Mouse (Mus musculus): Measurements from ENCODE around the gene Olfr492. TPM values are rescaled to one million over a fixed set of nuclear protein-coding genes. Genes with fewer than 3 reads are reported as not detected.

The Olfr492 gene
- not detected for total RNA-seq (2021)
- long read RNA-seq, experiment 1, result 0 reads
- long read RNA-seq, experiment 2, result 0 reads

GRCm38 (mm10) chr7:108323574-108323973, at the start of gene Olfr492:
Gene Olfr492 (minus strand): TSS chr7:108323674.
- no peak for DNase-seq
- intact Hi-C loops (cut with DNase I; ENCODE audit: low total_unique reads), result no loop called here

- no peak for DNase-seq
- intact Hi-C loops (cut with DNase I; ENCODE audit: low total_unique reads), result no loop called here
Measured at GRCm38 (mm10) chr7:108365035-108365434, 41.6 kb upstream of the Olfr492 start, which contains the start of gene Olfr494. Gene Olfr494 (plus strand): TSS chr7:108365335.

- no peak for DNase-seq
- intact Hi-C loops (cut with DNase I; ENCODE audit: low total_unique reads), result no loop called here
Measured at GRCm38 (mm10) chr7:108346879-108347278, 23.4 kb upstream of the Olfr492 start, which contains the start of gene Olfr493. Gene Olfr493 (minus strand): TSS chr7:108346979.

GRCm38 (mm10) chr7:108313151-108313550, 10.3 kb downstream of the Olfr492 start, which contains the start of gene Olfr491:
Gene Olfr491 (plus strand): TSS chr7:108313451.
- no peak for DNase-seq
- intact Hi-C loops (cut with DNase I; ENCODE audit: low total_unique reads), result no loop called here

- intact Hi-C loops (cut with DNase I; ENCODE audit: low total_unique reads), result no loop called here
- DNase-seq, result no peak
Measured at GRCm38 (mm10) chr7:108288834-108289233, 34.6 kb downstream of the Olfr492 start, which contains the start of gene Olfr490. Gene Olfr490 (minus strand): TSS chr7:108288934.

Other genes with a start within 250 kb of the Olfr492 start
- gene Olfr481, start 243.8 kb downstream of the Olfr492 start, total RNA-seq (2021), result not detected
- gene Olfr482, start 226.1 kb downstream of the Olfr492 start, total RNA-seq (2021), result 1 to 10 TPM in 1 of 2 experiments, under 1 TPM in 1; 0.76 to 1.1 TPM
- not detected for gene Olfr483, start 222.8 kb downstream of the Olfr492 start, total RNA-seq (2021)
- gene Olfr484, start 196.2 kb downstream of the Olfr492 start, total RNA-seq (2021), result not detected
- gene Olfr485, start 163.8 kb downstream of the Olfr492 start, total RNA-seq (2021), result not detected
- not detected for gene Olfr486, start 150.9 kb downstream of the Olfr492 start, total RNA-seq (2021)
- gene Olfr487, start 109.0 kb downstream of the Olfr492 start, total RNA-seq (2021), result not detected
- not detected for gene Olfr488, start 65.3 kb downstream of the Olfr492 start, total RNA-seq (2021)
- not detected for gene Olfr490, start 34.7 kb downstream of the Olfr492 start, total RNA-seq (2021)
- gene Olfr491, start 10.2 kb downstream of the Olfr492 start, total RNA-seq (2021), result not detected
- gene Olfr493, start 23.3 kb upstream of the Olfr492 start, total RNA-seq (2021), result not detected
- not detected for gene Olfr494, start 41.7 kb upstream of the Olfr492 start, total RNA-seq (2021)
- not detected for gene Olfr495, start 69.5 kb upstream of the Olfr492 start, total RNA-seq (2021)
- not detected for gene Olfr497, start 96.7 kb upstream of the Olfr492 start, total RNA-seq (2021)
- gene Olfr498, start 141.7 kb upstream of the Olfr492 start, total RNA-seq (2021), result not detected
- gene Olfr502, start 201.4 kb upstream of the Olfr492 start, total RNA-seq (2021), result not detected
- not detected for gene Olfr503, start 220.9 kb upstream of the Olfr492 start, total RNA-seq (2021)
- not detected for gene Olfr504, start 242.1 kb upstream of the Olfr492 start, total RNA-seq (2021)